Mouse (Mus musculus) heart, postnatal 0 days (tissue): ENCODE results near the gene A930033H14Rik.

Experiments used
- CTCF ChIP-seq: IDR thresholded peaks from 2 replicates; pipeline ENCODE4 v1.5.1; 2016; ENCODE audit warnings: antibody characterized with exemption, control low read depth, low read depth
- EP300 ChIP-seq: IDR thresholded peaks from 2 replicates; pipeline ENCODE4 v1.6.1; 2016; ENCODE audit warnings: antibody characterized with exemption, low read depth

DNA sequence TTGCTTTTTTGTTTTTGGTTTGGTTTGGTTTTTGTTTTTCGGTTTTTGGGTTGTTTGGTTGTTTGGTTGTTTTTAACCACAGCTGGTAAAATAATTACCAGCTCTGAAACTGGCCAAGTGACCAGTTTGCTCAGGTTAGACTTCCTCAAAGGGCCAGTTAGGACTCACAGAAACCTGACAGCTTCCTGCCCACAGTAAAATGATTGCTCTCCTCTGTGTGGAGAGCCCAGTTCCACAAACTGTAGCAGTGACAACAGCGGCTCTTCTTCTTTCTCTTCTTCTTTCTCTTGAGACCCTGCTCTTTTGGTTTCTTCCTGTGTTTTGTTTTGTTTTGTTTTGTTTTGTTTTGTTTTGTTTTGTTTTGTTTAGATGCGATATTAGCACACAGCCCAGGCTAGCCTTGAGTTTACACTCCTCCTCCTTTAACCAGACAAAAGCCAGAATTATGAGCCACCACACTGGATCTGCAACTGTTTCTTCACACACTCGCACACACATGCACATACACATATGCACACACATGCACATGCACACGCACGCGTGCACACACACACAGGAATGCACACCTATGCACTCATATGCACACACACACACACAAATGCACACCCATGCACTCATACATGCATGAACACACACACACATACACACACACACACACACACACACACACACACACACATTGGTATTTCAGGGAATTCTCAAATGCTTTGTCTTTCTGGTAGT, 34.6 kb upstream of the A930033H14Rik start:
- TF ChIP-seq EP300 (no peak), CTCF (no peak)
